Mouse (Mus musculus) frontal cortex, postnatal 14 days (tissue): Measurements from ENCODE around the gene Fam71b.

Experiments used
- DNase-seq, 2 experiments: peaks; one replicate each; pipeline ENCODE4 v3.0.0; 2022; ENCODE audit warnings: low spot score in 2 of 2

The Fam71b gene

GRCm38 (mm10) chr11:46430123-46430522, 33.8 kb downstream of the Fam71b start:
- DNase-seq = no peak

GRCm38 (mm10) chr11:46431129-46431528, 34.8 kb downstream of the Fam71b start:
- peak; percentile 67 to 74 for DNase-seq

DNA sequence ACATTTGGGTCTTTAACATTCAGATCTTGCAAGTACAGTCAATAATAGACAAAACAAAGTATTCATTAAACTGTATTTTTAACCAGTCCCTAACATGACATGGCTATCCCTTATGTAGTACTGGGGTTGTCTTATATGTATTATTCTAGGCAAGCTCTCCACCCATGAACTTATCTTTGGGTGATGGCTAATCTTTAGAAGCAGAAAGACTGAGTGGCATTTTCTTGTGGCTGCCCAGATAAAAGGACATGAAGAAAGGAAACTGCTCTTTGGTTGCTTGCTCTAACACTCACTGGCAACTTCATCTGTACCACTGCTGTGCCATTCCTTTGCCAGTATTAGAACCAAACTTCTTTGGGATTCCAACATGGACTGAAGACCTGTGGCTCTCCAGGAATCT, 39.0 kb downstream of the Fam71b start:
- no peak for DNase-seq

GRCm38 (mm10) chr11:46436760-46437458, 40.5 kb downstream of the Fam71b start, which contains the start of gene Med7:
TSS of gene Med7 (plus strand) at chr11:46436925.
- peak; percentile 91 to 94 for DNase-seq

- peak in 1 of 2 experiments; percentile 6 for DNase-seq
Observed at GRCm38 (mm10) chr11:46437459-46438000, 41.2 kb downstream of the Fam71b start.

DNA sequence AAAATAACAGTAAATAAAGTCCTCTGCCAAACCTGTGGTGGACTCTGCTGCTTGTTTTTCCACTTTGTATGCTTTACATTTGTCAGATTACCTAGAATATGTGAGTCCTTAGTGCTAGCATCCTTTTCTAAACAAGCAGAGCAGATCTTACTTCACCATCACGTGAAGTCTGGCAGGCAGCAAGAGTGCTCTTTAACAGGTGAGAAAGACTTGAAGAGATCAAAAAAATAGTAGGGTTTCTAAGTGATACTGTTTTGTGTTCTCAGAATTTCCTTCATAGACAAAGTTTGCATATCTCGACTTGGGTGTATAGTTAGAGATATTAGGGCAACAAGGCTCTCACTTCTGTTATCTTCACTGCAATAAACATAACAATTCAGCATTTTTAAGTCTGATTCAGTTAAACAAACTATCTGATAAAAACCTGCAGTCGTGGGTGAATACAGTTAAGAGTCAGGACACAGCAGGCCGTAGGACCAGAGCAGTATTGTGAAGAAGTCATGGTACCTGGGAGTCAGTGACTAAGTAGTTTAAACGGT, 42.7 kb downstream of the Fam71b start:
- no peak for DNase-seq

DNA sequence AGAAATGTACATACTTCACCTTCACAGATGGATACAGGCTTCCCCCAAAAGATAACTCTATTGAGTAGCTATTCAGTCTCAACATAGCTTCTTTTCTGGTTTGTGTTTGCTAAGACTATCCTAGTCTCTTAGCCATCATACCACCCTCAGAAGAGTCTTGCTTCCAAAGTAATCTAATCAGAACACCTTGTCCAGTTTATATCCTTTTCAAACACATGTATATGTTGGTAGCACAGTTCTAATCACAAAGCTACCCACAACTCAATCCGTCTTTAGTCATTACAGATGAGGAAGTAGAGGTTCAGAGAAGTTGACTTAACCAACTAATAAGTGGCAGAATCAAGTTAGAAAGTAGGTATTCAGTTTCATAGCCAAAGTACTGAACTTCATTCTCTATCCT, 45.4 kb downstream of the Fam71b start:
- DNase-seq = no peak

GRCm38 (mm10) chr11:46443152-46443551, 46.8 kb downstream of the Fam71b start:
- DNase-seq = no peak

GRCm38 (mm10) chr11:46443979-46444378, 47.6 kb downstream of the Fam71b start:
- DNase-seq = no peak

DNA sequence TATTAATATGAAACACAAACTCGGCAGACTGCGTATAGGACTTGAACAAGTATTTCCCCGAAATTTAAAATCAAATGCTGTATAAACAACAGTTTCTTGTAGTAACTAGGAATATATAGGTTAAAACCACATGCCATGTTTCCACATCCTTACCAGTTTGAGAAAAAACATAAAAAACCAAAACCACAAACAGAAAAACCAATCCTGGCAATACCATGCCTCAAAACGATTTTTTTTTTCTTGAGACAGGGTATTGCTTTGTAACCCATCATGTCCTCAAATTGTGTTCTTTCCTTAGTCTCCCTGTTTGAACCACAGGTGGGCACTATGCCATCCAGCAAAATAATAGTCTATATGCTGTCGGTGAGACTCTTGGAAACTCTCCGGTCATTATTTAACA, 49.8 kb downstream of the Fam71b start:
- DNase-seq = no peak

GRCm38 (mm10) chr11:46447644-46448484, 51.5 kb downstream of the Fam71b start:
- DNase-seq = no peak

DNA sequence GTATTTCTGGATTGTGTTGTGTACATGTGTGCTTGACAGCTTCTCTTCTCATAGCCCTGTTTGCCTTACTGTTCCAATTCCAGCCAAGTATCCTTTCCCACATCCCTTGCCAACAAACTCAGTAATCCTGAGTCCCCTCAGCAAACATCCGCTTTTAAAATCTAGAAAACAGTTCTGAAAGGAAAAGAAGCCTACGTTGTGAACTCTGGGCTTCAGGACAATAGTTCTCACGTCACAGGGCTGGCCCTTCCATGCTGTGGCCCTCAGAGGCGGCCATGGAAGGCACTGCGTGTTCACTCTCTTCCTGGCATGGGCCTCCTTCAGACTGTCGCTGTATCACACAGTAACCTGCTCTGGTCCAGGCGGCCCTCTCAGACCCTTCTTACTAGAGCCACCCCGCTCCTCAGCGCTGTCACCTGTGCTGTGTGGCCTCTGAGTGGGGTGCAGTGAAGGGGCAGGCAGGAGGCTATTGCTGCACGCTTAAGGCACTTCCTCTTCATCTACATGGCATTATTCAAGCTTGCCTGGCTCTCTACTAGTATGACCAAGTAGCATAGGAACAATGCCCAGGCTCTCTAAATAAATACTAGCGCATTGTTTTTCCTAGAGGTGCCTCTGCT, 53.2 kb downstream of the Fam71b start:
- no peak for DNase-seq

GRCm38 (mm10) chr11:46454453-46455045, 58.2 kb downstream of the Fam71b start, which contains the start of gene Havcr2:
TSS of gene Havcr2 (plus strand) at chr11:46454935.
- DNase-seq = no peak
